Comparison of ENCODE assay signal across 8 mouse cellular contexts in the genomic region with DNA sequence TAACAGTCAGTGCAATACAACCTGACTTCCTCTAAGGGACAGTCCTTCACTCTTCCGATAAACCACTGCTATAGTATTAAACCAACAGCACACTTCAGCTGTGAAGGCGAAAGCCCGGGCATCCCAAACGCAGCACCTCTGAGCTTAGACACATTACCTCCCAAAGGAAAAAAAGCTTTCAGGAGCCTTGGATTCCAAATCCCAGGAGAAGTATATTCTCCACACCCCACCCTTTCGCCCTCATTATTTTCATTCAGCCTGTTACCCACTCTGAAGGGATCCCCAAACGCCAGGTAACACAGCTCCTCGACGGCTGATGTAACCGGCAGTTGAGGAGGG. TPM values are rescaled to one million over a fixed set of nuclear protein-coding genes. Genes with fewer than 3 reads are reported as not detected.
DNase-seq lines count a peak whose midpoint lies in the region; ATAC-seq and TF ChIP-seq lines count a peak whose summit lies in the region.

No protein-coding gene starts in this region.

- no peak for TF ChIP-seq POLR2A in lung, adult 2 months (IDR thresholded peaks at IDR 0.05; ENCODE audit: borderline replicate concordance, extremely low read depth, low read depth, low read length)

- ATAC-seq in embryonic facial prominence, embryonic 14.5 days (ENCODE audit: low read depth): no peak
- no peak for ATAC-seq in intestine, embryonic 15.5 days
- no peak for ATAC-seq in neural tube, embryonic 12.5 days (ENCODE audit: low FRiP score, low read depth)

- H3K9ac ChIP-seq in embryonic facial prominence, embryonic 14.5 days (ENCODE audit: low read depth, low read length): peak overlapping the region; percentile 100
- peak overlapping the region; percentile 93 for H3K9ac ChIP-seq in intestine, embryonic 15.5 days
- peak overlapping the region; percentile 100 for H3K9ac ChIP-seq in neural tube, embryonic 12.5 days

- H3K4me1 ChIP-seq in lung, adult 2 months (ENCODE audit: control insufficient read depth, insufficient read depth, low read length): 0 out of 2 replicates have a peak, but pooled peaks cover 5% of the 10 kb centered on the region
- H3K4me1 ChIP-seq in embryonic facial prominence, embryonic 14.5 days (ENCODE audit: control insufficient read depth, insufficient read depth, low read length): peaks cover 6% of the 10 kb centered on the region; the same call in 1 of the 2 replicates
- 0 out of 2 replicates have a peak, but pooled peaks cover 4% of the 10 kb centered on the region for H3K4me1 ChIP-seq in intestine, embryonic 15.5 days (replicated peaks)
- H3K4me1 ChIP-seq in neural tube, embryonic 12.5 days: peaks cover 12% of the 10 kb centered on the region

- peak overlapping the region; percentile 91 for H3K4me2 ChIP-seq in embryonic facial prominence, embryonic 14.5 days (ENCODE audit: low read depth, low read length)
- H3K4me2 ChIP-seq in intestine, embryonic 15.5 days (replicated peaks): peak overlapping the region; percentile 73
- peak overlapping the region; percentile 83 for H3K4me2 ChIP-seq in neural tube, embryonic 12.5 days (replicated peaks)

- DNase-seq in lung, adult 2 months: no peak
- no peak for DNase-seq in lung, postnatal 14 days
- DNase-seq in embryonic facial prominence, embryonic 14.5 days (ENCODE audit: low spot score): no peak
- DNase-seq in right cerebral cortex, postnatal 25 days: no peak
- no peak for DNase-seq in T-cell, adult 2 months (ENCODE audit: low spot score)
- no peak for DNase-seq in kidney, postnatal 4 days

- H3K9me3 ChIP-seq in embryonic facial prominence, embryonic 14.5 days (ENCODE audit: control insufficient read depth, low read length): no peaks in the 10 kb centered on the region
- no peaks in the 10 kb centered on the region for H3K9me3 ChIP-seq in intestine, embryonic 15.5 days
- no peaks in the 10 kb centered on the region for H3K9me3 ChIP-seq in neural tube, embryonic 12.5 days

- TF ChIP-seq CTCF in lung, adult 2 months (IDR thresholded peaks at IDR 0.05; ENCODE audit: insufficient read depth, low read length): no peak

- no peaks in the 10 kb centered on the region for H3K27me3 ChIP-seq in embryonic facial prominence, embryonic 14.5 days (replicated peaks; ENCODE audit: control insufficient read depth, insufficient read depth, low read length)
- H3K27me3 ChIP-seq in intestine, embryonic 15.5 days (replicated peaks): no peaks in the 10 kb centered on the region
- no peaks in the 10 kb centered on the region for H3K27me3 ChIP-seq in neural tube, embryonic 12.5 days (replicated peaks)

- peak overlapping the region; percentile 90 for H3K4me3 ChIP-seq in lung, adult 2 months (replicated peaks; ENCODE audit: extremely low read depth, low read depth, low read length)
- peak overlapping the region; percentile 95 for H3K4me3 ChIP-seq in embryonic facial prominence, embryonic 14.5 days (ENCODE audit: low read depth, low read length)
- peak overlapping the region; percentile 89 for H3K4me3 ChIP-seq in intestine, embryonic 15.5 days (replicated peaks)
- H3K4me3 ChIP-seq in neural tube, embryonic 12.5 days: peak overlapping the region; percentile 100

- WGBS in lung, adult 2 months: 2% methylated on average over 9 of the region's 9 CpGs
- WGBS in embryonic facial prominence, embryonic 14.5 days: 3% methylated on average over 9 of the region's 9 CpGs
- WGBS in intestine, embryonic 15.5 days: 3% methylated on average over 9 of the region's 9 CpGs
- 4% methylated on average over 9 of the region's 9 CpGs for WGBS in neural tube, embryonic 12.5 days

- H3K36me3 ChIP-seq in embryonic facial prominence, embryonic 14.5 days (ENCODE audit: control insufficient read depth, insufficient read depth, low read length): peaks cover 47% of the 10 kb centered on the region
- peaks cover 35% of the 10 kb centered on the region for H3K36me3 ChIP-seq in intestine, embryonic 15.5 days
- peaks cover 46% of the 10 kb centered on the region for H3K36me3 ChIP-seq in neural tube, embryonic 12.5 days

- peak overlapping the region; percentile 100 for H3K27ac ChIP-seq in embryonic facial prominence, embryonic 14.5 days (replicated peaks; ENCODE audit: low read depth, low read length)
- peak overlapping the region; percentile 99 for H3K27ac ChIP-seq in intestine, embryonic 15.5 days
- H3K27ac ChIP-seq in neural tube, embryonic 12.5 days: peak overlapping the region; percentile 91

RNA-seq across cellular contexts. Expression of a gene that starts 1.6 kb away (rescaled TPM):
- 152 and 216 TPM in 2 replicates for polyA plus RNA-seq in lung, adult 2 months (2012; rRNA removed)
- 49.8 and 54.8 TPM in 2 replicates for polyA plus RNA-seq in embryonic facial prominence, embryonic 14.5 days (2014; fragmentation: Nextera tagmentation; extraction: Ambion mirVana)
- polyA plus RNA-seq in intestine, embryonic 15.5 days (2015; fragmentation: Nextera tagmentation; extraction: Ambion mirVana): 43.8 and 44.4 TPM in 2 replicates
- 74.7 and 81.0 TPM in 2 replicates for polyA plus RNA-seq in neural tube, embryonic 12.5 days (2016; fragmentation: Nextera tagmentation; extraction: Ambion mirVana)

RNA-seq across cellular contexts. Expression of a gene that starts 14.5 kb away (rescaled TPM):
- 53.1 and 71.0 TPM in 2 replicates for polyA plus RNA-seq in lung, adult 2 months (2012; rRNA removed)
- polyA plus RNA-seq in embryonic facial prominence, embryonic 14.5 days (2014; fragmentation: Nextera tagmentation; extraction: Ambion mirVana): 127 and 130 TPM in 2 replicates
- polyA plus RNA-seq in intestine, embryonic 15.5 days (2015; fragmentation: Nextera tagmentation; extraction: Ambion mirVana): 190 and 207 TPM in 2 replicates
- 121 and 136 TPM in 2 replicates for polyA plus RNA-seq in neural tube, embryonic 12.5 days (2016; fragmentation: Nextera tagmentation; extraction: Ambion mirVana)

RNA-seq across cellular contexts. Expression of a gene that starts 26.4 kb away (rescaled TPM):
- 58.1 and 62.4 TPM in 2 replicates for polyA plus RNA-seq in lung, adult 2 months (2012; rRNA removed)
- polyA plus RNA-seq in embryonic facial prominence, embryonic 14.5 days (2014; fragmentation: Nextera tagmentation; extraction: Ambion mirVana): 44.3 and 46.3 TPM in 2 replicates
- 41.8 and 45.7 TPM in 2 replicates for polyA plus RNA-seq in intestine, embryonic 15.5 days (2015; fragmentation: Nextera tagmentation; extraction: Ambion mirVana)
- polyA plus RNA-seq in neural tube, embryonic 12.5 days (2016; fragmentation: Nextera tagmentation; extraction: Ambion mirVana): 60.5 and 62.9 TPM in 2 replicates

RNA-seq across cellular contexts. Expression of a gene that starts 38.7 kb away (rescaled TPM):
- 10.7 and 289 TPM in 2 replicates for polyA plus RNA-seq in lung, adult 2 months (2012; rRNA removed)
- 235 and 334 TPM in 2 replicates for polyA plus RNA-seq in embryonic facial prominence, embryonic 14.5 days (2014; fragmentation: Nextera tagmentation; extraction: Ambion mirVana)
- 0.24 and 2.6 TPM in 2 replicates for polyA plus RNA-seq in intestine, embryonic 15.5 days (2015; fragmentation: Nextera tagmentation; extraction: Ambion mirVana)
- polyA plus RNA-seq in neural tube, embryonic 12.5 days (2016; fragmentation: Nextera tagmentation; extraction: Ambion mirVana): 10.2 and 16.5 TPM in 2 replicates
